Mouse (Mus musculus): Measurements from ENCODE around the gene Gm14401.
A peak's percentile ranks its signal among the peaks of the same experiment; 100 is the strongest.
"Not testable (repeated sequence)": the region's sequence is repeated elsewhere in the genome, so short reads cannot be mapped to it uniquely, and the experiment has no call there.

Gene Gm14401

DNA sequence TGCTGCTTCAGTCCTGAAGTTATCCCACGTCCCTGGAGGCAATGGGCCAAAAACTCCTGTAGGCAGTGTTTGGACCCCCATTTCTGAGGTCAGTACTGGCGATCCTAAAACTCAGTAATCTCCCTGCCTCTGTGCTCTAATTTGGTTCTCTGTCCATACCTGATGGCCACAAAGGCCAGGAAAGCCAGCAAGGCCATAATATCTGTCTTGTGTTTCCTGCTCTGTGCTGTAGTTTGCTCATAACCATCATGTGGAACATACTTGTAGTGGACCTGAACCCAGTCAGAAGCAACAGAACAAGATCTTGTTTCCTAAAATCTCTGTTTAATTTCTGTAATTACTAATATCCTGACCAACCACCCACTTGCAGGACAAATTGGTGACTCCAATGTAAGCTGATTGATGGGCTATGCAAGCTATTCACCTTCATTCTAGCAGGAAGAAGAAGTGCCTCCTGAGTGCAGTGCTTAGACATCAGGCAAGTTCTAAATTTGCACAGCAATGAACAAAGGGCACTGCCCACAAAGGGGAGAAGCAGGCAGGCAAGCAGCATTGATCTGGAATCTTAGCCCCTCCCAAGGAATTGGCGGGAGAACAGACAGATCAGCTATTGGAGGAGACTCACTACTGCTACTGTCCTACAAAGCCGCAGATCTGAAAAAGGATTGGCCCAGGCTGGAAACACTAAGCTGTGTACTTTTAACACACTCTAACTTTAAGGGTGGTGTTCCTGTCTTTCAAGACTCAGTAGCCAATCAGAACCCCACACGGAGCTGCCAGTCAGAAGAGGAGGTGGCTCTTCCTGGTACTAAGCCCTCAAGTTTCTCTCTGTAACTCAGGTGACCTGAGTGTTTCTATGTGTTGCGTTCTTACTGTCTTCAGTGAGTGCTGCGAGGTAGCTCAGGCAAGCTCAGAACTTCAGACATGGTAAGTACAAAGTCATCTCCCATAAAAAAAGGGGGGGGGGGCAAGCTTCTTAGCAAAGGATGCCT lies at the start of gene Gm14401:
Gene Gm14401, plus strand, starts transcription at position 889 of the 992 bp plus-strand sequence.
- peak in 1 of 2 experiments; percentile 5 for DNase-seq

DNA sequence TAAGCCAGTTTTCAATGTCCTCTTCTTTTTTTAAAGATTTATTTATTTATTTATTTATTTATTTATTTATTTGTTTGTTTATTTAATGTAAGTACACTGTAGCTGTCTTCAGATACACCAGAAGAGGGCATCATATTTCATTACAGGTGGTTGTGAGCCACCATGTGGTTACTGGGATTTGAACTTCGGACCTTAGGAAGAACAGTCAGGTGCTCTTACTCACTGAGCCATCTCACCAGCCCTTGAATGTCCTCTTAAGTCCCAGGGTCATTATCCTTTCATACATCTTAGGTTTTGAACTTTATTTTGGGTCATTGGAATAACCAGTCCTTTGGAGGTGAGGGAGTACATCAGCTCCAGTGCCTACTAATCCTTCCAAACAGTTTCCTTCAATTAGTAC lies 1.3 kb upstream of the Gm14401 start:
- not testable (repeated sequence) for DNase-seq

DNA sequence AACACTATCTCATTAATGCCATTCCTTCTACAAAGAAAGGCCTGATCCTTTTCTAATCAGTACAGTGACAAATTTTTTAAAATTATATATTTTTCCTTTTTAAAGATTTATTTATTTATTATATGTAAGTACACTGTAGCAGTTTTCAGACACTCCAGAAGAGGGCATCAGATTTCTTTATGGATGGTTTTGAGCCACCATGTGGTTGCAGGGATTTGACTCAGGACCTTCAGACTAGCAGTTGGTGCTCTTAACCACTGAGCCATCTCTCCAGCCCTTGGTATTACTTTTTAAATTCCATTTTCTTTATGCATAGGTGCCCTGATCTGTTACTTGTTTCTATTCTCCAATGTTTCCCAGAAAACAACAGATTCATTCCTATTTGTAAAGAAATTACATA lies 895 bp downstream of the Gm14401 start:
- not testable (repeated sequence) for DNase-seq

DNA sequence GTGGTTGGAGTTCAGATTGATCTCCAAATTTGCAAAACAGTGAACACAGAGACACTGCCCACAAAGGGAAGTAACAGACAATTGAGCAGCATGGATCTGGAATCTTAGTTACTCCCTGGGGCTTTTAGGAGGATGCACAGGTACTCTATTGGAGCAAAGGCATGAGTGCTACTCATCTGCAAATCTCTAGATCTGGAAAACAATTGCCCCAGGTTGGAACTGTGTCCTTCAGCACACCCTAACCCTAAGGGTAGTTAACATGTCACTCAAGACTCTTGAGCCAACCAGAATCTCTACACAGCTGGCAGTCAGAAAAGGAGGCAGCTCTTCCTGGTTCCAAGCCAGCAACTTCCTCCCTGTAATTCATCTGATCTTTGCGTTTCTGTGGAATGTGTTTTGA lies 5.7 kb downstream of the Gm14401 start:
- not testable (repeated sequence) for DNase-seq

DNA sequence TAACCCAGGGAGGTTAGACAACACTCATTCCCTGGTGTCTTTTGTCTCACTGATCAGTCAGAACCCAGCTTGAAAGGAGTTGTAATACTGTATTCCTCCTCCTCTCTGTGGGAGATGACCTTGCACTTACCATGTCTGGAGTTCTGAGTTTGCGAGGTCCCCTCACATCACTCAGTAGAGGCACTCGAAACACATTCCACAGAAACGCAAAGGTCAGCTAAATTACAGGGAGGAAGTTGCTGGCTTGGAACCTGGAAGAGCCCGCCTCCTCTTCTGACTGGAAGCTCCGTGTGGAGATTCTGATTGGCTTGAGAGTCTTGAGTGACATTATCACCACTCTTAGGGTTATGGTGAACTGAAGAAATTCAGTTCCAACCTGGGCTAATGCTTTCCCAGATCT lies 35.0 kb downstream of the Gm14401 start:
- not testable (repeated sequence) for DNase-seq

DNA sequence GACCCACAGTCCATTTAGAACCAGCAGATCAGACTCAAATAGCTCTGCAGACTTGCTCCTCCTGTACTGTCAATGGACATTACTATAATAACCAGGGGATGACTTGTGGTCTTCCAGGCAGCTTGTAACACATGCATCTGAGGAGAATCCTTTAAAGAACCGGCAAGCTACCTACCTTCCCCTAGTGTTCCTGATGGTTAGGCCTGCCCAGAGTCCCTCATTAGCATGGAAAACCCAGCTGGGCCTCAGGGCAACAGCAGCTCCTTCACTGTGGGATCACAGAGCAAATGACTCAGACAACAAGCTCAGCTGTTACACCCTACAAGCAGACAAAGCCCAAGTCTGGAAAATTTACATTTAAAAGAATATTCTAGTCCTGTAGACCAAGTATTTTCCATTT lies 55.0 kb downstream of the Gm14401 start:
- not testable (repeated sequence) for DNase-seq
